Mouse (Mus musculus) neural tube, embryonic 10.5 days (tissue): ENCODE data around the gene Zfp30.

ENCODE experiments used
- DNase-seq: peaks from one replicate; pipeline ENCODE4 v3.0.0-alpha.2; 2017; ENCODE audit warnings: low spot score; ENCODE audit errors: extremely low spot score

Zfp30 gene

DNA sequence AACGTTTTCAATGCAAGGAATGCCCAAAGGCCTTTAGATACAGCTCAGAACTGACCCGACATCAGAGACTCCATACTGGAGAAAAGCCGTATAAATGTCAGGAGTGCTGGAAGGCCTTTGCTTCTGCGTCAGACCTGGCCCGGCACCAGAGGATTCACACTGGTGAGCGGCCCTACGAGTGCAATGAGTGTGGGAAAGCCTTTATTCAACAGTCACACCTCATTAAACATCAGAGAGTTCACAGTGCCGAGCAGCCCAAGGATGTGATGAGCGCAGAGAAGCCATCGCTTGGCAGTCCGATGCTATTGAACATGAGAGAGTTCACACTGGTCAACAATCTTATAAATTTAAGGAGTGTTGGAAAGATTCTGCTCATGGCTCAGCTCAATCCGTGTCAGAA is 46.0 kb downstream of the Zfp30 start:
- DNase-seq, result no peak

DNA sequence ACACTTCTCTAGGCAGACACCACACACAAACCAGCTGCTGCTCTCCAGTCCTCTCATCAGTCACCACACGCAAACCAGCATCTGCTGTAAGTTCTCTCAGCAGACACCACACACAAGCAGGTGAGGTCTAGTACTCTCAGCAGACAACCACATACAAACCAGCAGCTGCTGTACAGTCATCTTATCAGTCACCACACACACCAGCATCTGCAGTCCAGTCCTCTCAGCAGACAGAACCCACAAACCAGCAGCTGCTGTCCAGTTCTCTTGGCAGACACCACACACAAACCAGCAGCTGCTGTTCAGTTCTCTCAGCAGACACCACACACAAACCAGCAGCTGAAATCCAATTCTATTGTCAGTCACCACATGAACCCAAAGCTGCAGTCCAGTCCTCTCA is 53.0 kb downstream of the Zfp30 start:
- no peak for DNase-seq

DNA sequence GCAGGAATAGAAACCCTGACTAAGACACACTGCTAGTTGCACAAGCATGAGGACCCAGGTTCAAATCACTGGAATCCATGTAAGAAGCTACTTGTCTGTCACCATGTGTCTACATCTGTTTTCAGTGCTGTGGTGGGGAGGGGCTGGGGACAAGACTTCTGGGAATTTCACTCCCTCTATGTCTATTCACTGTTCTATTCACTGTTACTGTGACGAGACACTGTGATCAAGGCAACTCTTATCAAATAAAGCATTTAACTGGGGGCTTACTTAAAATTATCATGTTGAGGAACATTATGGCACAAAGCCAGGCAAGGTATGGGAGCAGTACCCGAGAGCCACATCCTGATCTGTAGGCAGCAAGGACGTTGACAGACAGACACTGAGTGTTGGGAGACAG is 55.5 kb downstream of the Zfp30 start:
- DNase-seq, result no peak

DNA sequence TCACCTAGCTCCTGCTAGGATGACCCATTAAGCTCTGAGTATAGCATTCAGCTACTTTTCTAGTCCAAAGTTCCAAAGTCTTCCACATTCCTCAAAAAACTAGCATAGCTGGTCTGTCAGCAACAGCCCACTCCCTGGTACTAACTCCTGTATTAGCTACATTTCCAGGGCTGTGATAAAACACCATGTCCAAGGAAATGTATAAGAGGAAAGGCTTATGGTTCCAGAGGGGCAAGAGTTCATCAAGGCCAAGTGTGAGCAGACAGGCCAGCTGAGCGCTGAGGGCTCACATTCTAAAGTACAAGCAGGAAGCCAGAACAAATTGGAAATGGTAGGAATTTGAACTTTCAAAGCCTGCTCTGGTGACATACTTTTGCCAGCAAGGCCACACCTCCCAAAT is 58.3 kb downstream of the Zfp30 start:
- DNase-seq, result no peak
